ENCODE assay signal across 8 mouse cellular contexts in genomic region chr8:121620801-121621516, GRCm38 (mm10). TPM values are rescaled to one million over a fixed set of nuclear protein-coding genes. Genes with fewer than 3 reads are reported as not detected.
DNase-seq lines count a peak whose midpoint lies in the region; ATAC-seq lines count a peak whose summit lies in the region.

No protein-coding gene starts in this region.

- H3K27me3 ChIP-seq in embryonic facial prominence, embryonic 14.5 days (replicated peaks; ENCODE audit: control insufficient read depth, insufficient read depth, low read length): no peaks in the 10 kb centered on the region

- 77% methylated on average over 12 of the region's 12 CpGs for WGBS in embryonic facial prominence, embryonic 14.5 days

- no peak overlapping the region for H3K9ac ChIP-seq in embryonic facial prominence, embryonic 14.5 days (ENCODE audit: low read depth, low read length)

- no peaks in the 10 kb centered on the region for H3K9me3 ChIP-seq in embryonic facial prominence, embryonic 14.5 days (ENCODE audit: control insufficient read depth, low read length)

- DNase-seq in heart, adult 18-20 months: peak; percentile 55 to 65
- no peak for DNase-seq in heart, postnatal 25 days (ENCODE audit: low spot score)
- peak; percentile 23 for DNase-seq in A20 (ENCODE audit: low read depth, low spot score)
- DNase-seq in embryonic facial prominence, embryonic 14.5 days (ENCODE audit: low spot score): peak; percentile 57
- peak; percentile 89 to 90 for DNase-seq in kidney, postnatal 36 days
- no peak for DNase-seq in frontal cortex, postnatal 25 days (ENCODE audit: low spot score in 2 of 2)
- no peak for DNase-seq in urinary bladder, postnatal 14 days (ENCODE audit: low spot score)
- no peak for DNase-seq in natural killer cell, adult 2 months (ENCODE audit: low spot score in 2 of 2)

- H3K4me2 ChIP-seq in embryonic facial prominence, embryonic 14.5 days (ENCODE audit: low read depth, low read length): no peak overlapping the region

- H3K4me3 ChIP-seq in embryonic facial prominence, embryonic 14.5 days (ENCODE audit: low read depth, low read length): no peak overlapping the region

- peaks cover 4% of the 10 kb centered on the region; the same call in 1 of the 2 replicates for H3K4me1 ChIP-seq in embryonic facial prominence, embryonic 14.5 days (ENCODE audit: control insufficient read depth, insufficient read depth, low read length)

- intact Hi-C loops in heart, postnatal 25 days (cut with DNase I): no loop called here

- no peak overlapping the region for H3K27ac ChIP-seq in embryonic facial prominence, embryonic 14.5 days (replicated peaks; ENCODE audit: low read depth, low read length)

- peaks cover 13% of the 10 kb centered on the region; the same call in 1 of the 2 replicates for H3K36me3 ChIP-seq in embryonic facial prominence, embryonic 14.5 days (ENCODE audit: control insufficient read depth, insufficient read depth, low read length)

- peak; percentile 10; the same call in 1 of the 2 replicates for ATAC-seq in embryonic facial prominence, embryonic 14.5 days (ENCODE audit: low read depth)

RNA-seq across cellular contexts. Expression of gene Map1lc3b, which starts 30.8 kb away (rescaled TPM):
- total RNA-seq in heart, adult 18-20 months (2021): 100 to 1,000 TPM; 238 to 264 TPM
- total RNA-seq in heart, postnatal 25 days (2021): 100 to 1,000 TPM; 231 to 247 TPM
- polyA plus RNA-seq in embryonic facial prominence, embryonic 14.5 days (2014; fragmentation: Nextera tagmentation; extraction: Ambion mirVana): 224 and 237 TPM in 2 replicates

RNA-seq across cellular contexts. Expression of gene Zcchc14, which starts 31.7 kb away (rescaled TPM):
- 10 to 100 TPM; 23.3 to 26.5 TPM for total RNA-seq in heart, adult 18-20 months (2021)
- total RNA-seq in heart, postnatal 25 days (2021): 10 to 100 TPM; 27.1 to 31.3 TPM
- 21.3 and 23.0 TPM in 2 replicates for polyA plus RNA-seq in embryonic facial prominence, embryonic 14.5 days (2014; fragmentation: Nextera tagmentation; extraction: Ambion mirVana)

RNA-seq across cellular contexts. Expression of gene Fbxo31, which starts 42.4 kb away (rescaled TPM):
- total RNA-seq in heart, adult 18-20 months (2021): 100 to 1,000 TPM in 1 of 2 experiments, 10 to 100 TPM in 1; 91.3 to 110 TPM
- total RNA-seq in heart, postnatal 25 days (2021): 100 to 1,000 TPM in 1 of 2 experiments, 10 to 100 TPM in 1; 93.0 to 105 TPM
- 15.3 and 20.1 TPM in 2 replicates for polyA plus RNA-seq in embryonic facial prominence, embryonic 14.5 days (2014; fragmentation: Nextera tagmentation; extraction: Ambion mirVana)

Comparison
In these comparisons a context has a peak if more than half of its experiments do, and no peak if none do; other contexts are left out.
1. DNase-seq: peak in heart, adult 18-20 months (2 of 2), A20 (single experiment), embryonic facial prominence, embryonic 14.5 days (single experiment) and kidney, postnatal 36 days (2 of 2); none in heart, postnatal 25 days (single experiment), frontal cortex, postnatal 25 days (0 of 2), urinary bladder, postnatal 14 days (single experiment) and natural killer cell, adult 2 months (0 of 2).